Mouse (Mus musculus) ES-E14 (cell line): ENCODE data around the gene Tmem163.

ENCODE experiments used
- CHD2 ChIP-seq: IDR thresholded peaks from 2 replicates; pipeline ENCODE4 v1.6.1; 2014; ENCODE audit warnings: mild to moderate bottlenecking, low read depth, low read length, inconsistent platforms
- HCFC1 ChIP-seq: IDR thresholded peaks from 2 replicates; pipeline ENCODE4 v1.6.1; 2012; ENCODE audit warnings: low read length, inconsistent platforms, borderline replicate concordance; ENCODE audit not compliant: insufficient read depth
- MAFK ChIP-seq: IDR thresholded peaks from 2 replicates; pipeline ENCODE4 v1.6.1; 2014; ENCODE audit warnings: mild to moderate bottlenecking, low read depth, low read length, inconsistent platforms; ENCODE audit not compliant: insufficient read depth
- ZC3H11A ChIP-seq: IDR thresholded peaks from 2 replicates; pipeline ENCODE4 v1.6.1; 2012; ENCODE audit warnings: low read depth, mild to moderate bottlenecking, inconsistent platforms, low read length, borderline replicate concordance
- ZNF384 ChIP-seq: IDR thresholded peaks from 2 replicates; pipeline ENCODE4 v1.6.1; 2012; ENCODE audit warnings: low read depth, low read length, inconsistent platforms

DNA sequence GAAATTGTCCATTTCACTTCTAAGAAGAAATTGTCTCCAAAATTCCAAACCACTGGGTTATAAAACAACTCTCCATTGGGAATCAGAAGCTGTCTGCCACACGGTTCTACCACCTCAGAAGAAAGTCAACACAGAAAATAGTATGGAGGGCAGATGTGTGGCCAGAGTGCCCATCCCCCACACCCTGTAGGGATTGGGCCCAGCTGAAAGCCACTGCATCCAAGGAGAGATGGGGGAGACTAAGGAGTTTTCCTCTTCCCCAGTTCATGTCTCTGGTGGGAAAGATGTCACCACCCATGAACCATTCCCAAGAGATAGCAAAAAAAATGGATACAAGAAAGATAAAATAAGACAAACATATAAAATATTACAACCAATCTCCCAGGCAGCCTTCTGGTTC is 4.1 kb downstream of the Tmem163 start:
- TF ChIP-seq CHD2 (no peak), HCFC1 (no peak), ZC3H11A (no peak), MAFK (no peak), ZNF384 (no peak)
